Mouse (Mus musculus) heart, postnatal 0 days (tissue): ENCODE measurements at regions not wholly inside any gene's neighbourhood (a gene's known extent, or its start where the extent isn't known, plus 50 kb on each side); places are given as distances from the start of the nearest gene placed in this dataset.

Experiments used
- CTCF ChIP-seq: IDR thresholded peaks from 2 replicates; pipeline ENCODE4 v1.5.1; 2016; ENCODE audit warnings: antibody characterized with exemption, control low read depth, low read depth
- EP300 ChIP-seq: IDR thresholded peaks from 2 replicates; pipeline ENCODE4 v1.6.1; 2016; ENCODE audit warnings: antibody characterized with exemption, low read depth

GRCm38 (mm10) chr8:92014704-92015103 lies 212.8 kb upstream of the Irx3 start:
- no peak for TF ChIP-seq CTCF
- TF ChIP-seq EP300: no peak
